Mouse (Mus musculus) ES-Bruce4 (cell line): ENCODE data around the gene Alpi.

Experiments
- CTCF ChIP-seq: IDR thresholded peaks from one replicate; pipeline ENCODE4 v1.8.1; 2011; ENCODE audit warnings: low read depth, low read length
- EP300 ChIP-seq: IDR thresholded peaks from 2 replicates; pipeline ENCODE4 v1.6.1; 2011; ENCODE audit warnings: low read depth, low read length; ENCODE audit not compliant: insufficient read depth
- POLR2A ChIP-seq: IDR thresholded peaks from one replicate; pipeline ENCODE4 v1.8.1; 2011; ENCODE audit warnings: low read length; ENCODE audit not compliant: insufficient read depth

- TF ChIP-seq EP300: no peak
- TF ChIP-seq CTCF: no peak
- TF ChIP-seq POLR2A: no peak
Observed at GRCm38 (mm10) chr1:87050072-87050471, 51.3 kb downstream of the Alpi start.
